Mouse (Mus musculus) liver, embryonic 13.5 days (tissue): ENCODE measurements around the gene 9530003J23Rik. TPM values are rescaled to one million over a fixed set of nuclear protein-coding genes. Genes with fewer than 3 reads are reported as not detected.

ENCODE experiments used
- polyA plus RNA-seq: library from polyadenylated mRNA; unstranded; fragments of >200 nt; fragmentation: Nextera tagmentation; extraction: Ambion mirVana; gene quantifications from 2 replicates; pipeline ENCODE4 v1.2.1, GENCODE M21; 2015

The 9530003J23Rik gene
- polyA plus RNA-seq, 1 experiment from 2014 or later: not detected

Other genes with a start within 250 kb of the 9530003J23Rik start
- gene Lrrc10, start 193.4 kb downstream of the 9530003J23Rik start, polyA plus RNA-seq: 0.10 TPM in 1 of 2 replicates, not detected in the other
- 220 and 240 TPM in 2 replicates for gene Cct2, start 174.9 kb downstream of the 9530003J23Rik start, polyA plus RNA-seq
- gene Frs2, start 90.2 kb downstream of the 9530003J23Rik start, polyA plus RNA-seq: 8.1 and 11.7 TPM in 2 replicates
- gene Yeats4, start 14.2 kb downstream of the 9530003J23Rik start, polyA plus RNA-seq: 49.2 and 56.2 TPM in 2 replicates
- gene Lyz2, start 43.6 kb upstream of the 9530003J23Rik start, polyA plus RNA-seq: 150 and 159 TPM in 2 replicates
- not detected in 2 replicates for gene Lyz1, start 54.2 kb upstream of the 9530003J23Rik start, polyA plus RNA-seq
- gene Cpsf6, start 141.3 kb upstream of the 9530003J23Rik start, polyA plus RNA-seq: 69.2 and 87.2 TPM in 2 replicates